Mouse (Mus musculus) frontal cortex, postnatal 25 days (tissue): Measurements from ENCODE around the gene Dennd4c.
"Not testable (repeated sequence)": the region's sequence is repeated elsewhere in the genome, so short reads cannot be mapped to it uniquely, and the experiment has no call there.

Experiments
- DNase-seq, 2 experiments: peaks; one replicate each; pipeline ENCODE4 v3.0.0; 2022; ENCODE audit warnings: low spot score in 2 of 2

Dennd4c gene

DNA sequence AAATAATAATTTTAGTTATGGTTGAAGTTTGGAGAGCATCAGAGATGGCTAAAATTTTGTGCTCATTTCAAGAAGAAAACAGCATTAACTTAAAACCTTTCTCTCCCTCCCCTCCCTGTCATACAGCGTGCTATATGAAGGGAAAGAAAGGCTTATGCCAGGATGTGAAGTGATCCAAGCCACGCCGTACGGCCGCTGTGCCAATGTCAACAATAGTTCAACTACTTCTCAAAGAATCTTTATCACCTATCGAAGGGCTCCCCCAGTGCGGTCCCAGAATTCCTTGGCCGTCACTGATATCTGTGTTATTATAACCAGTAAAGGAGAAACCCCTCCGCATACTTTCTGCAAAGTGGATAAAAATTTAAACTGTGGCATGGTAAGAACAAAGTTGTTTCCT is 29.2 kb downstream of the Dennd4c start:
- DNase-seq = no peak

DNA sequence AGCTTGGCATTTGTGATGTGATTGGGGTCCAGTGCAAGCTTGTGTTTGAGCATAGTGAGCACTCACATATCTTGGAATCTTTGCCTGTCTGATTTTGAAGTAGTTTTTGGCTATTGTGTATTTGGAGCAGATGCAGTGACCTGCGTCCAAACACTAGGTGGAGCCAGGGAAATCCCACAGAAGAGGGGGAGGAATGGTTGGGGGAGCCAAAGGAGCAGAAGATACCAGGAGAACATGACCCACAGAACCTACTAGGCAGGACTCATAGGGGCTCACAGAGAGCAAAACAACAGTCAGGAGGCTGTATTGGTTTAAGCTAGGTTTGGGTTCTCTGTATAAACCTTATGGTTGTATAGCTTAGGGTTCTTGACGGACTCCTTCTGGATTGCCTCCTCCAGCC is 62.2 kb downstream of the Dennd4c start:
- no peak for DNase-seq

DNA sequence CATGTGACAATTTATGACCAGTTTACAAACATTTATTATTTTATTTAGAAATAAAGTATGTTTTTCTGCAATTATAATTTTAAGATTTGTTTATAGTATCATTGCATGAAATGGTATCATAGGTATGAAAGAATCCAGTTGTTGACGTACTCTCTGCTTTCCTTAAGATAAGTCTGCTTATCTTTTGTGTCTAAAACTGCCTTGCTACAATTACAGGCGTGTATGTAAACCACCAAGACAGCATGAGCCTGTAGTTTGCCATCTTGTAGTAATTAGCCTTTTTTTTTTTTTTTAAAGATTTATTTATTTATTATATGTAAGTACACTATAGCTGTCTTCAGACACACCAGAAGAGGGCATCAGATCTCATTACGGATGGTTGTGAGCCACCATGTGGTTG is 66.5 kb downstream of the Dennd4c start:
- no peak for DNase-seq

DNA sequence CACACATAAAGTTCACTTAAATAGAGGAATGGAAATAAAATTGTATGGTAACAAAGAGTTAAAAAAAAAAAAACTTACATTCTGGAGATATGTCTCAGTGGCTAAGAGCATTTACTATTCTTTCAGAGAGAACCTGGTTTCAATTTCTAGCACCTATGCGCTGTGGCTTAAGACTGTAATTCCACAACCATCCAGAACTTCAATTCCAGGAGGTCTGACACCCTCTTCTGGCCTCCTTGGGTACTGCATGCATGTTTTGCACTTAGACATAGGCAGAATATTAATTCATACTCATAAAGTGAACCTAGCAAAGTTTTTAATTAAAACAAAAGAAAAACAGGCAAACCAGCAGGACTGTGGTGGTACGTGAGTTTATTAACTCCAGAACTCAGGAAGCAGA is 74.8 kb downstream of the Dennd4c start:
- DNase-seq = peak; percentile 32 to 46

DNA sequence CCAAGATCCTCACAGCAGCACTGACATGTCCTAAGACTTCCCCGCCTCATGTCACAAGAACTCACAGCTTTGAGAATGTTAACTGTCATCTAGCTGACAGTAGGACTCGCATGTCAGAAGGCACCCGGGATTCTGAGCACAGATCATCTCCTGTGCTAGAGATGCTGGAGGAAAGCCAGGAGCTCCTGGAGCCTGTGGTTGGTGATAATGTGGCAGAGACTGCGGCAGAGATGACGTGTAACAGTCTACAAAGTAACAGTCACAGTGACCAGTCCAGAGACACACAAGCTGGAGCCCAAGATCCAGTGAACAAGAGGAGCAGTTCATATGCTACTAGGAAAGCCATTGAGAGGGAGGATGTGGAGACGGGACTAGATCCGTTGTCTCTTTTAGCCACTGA is 76.8 kb downstream of the Dennd4c start:
- DNase-seq = no peak

DNA sequence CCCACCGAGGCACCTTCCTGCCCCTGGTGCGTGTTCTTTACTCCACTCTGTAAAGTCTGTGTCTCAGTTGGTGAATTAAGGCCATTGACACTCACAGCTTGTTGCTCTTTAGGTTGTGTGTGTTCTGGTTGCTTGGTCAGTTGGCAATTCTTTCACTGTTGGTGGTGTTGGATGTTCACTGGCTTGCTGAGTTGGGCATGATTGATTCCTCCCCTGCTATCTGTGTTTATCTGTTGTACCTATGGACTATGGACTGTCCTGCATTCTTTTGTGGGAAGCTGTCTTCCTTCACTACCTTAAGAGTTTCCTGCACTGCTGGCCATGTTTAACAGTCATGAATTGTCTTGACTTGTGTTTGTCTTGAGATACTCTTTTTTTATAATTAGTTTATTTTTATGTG is 83.5 kb downstream of the Dennd4c start:
- no peak for DNase-seq

DNA sequence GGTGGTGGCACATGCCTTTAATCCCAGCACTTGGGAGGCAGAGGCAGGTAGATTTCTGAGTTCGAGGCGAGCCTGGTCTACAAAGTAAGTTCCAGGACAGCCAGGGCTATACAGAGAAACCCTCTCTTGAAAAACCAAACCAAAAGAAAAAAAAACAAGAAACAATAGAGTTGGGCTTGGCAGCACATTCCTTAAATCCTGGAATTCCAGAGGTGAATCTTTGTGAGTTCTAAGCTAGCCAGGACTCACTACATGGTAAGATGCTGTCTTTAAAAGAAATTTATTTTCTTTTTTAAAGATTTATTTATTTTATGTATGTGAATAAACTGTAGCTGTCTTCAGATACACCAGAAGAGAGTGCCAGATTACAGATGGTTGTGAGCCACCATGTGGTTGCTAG is 92.8 kb downstream of the Dennd4c start:
- not testable (repeated sequence) for DNase-seq

DNA sequence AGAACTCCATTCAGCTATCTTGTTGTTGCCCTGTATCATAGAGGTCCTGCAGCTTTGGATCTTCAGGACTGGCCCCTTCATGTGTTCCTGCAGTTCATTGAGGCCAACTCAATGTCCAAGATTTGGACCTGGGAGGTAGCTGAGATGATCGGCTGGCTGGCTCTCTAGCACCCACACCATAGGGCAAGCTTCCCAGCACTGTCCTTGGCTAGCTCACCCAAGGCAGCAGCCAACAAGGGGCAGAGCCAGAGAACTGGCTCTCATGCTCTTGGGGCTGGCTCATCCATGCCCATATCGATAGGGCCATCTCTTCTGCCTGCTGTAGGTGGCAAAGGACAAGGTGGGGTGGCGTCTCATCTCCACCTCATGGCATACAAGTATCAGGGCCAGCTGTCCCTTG is 97.0 kb downstream of the Dennd4c start:
- no peak for DNase-seq

DNA sequence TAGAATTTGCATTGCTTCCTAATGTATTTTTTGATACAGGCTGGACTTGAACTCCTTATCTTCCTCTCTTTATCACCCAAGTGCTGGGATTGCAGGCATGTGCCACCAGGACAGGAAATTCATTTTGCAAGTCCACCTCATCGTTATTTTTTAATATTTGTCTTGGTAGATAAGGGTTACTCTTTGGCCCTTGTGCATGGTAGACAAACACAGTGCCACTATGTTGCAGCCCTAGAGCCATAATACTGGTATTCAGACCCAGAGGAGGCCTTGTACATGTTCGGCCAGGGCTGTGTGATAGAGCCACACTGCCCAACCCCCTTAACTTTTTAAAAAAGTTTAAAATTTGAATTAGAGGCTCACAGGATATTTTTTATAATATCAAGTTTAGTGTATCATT is 98.9 kb downstream of the Dennd4c start:
- no peak for DNase-seq

DNA sequence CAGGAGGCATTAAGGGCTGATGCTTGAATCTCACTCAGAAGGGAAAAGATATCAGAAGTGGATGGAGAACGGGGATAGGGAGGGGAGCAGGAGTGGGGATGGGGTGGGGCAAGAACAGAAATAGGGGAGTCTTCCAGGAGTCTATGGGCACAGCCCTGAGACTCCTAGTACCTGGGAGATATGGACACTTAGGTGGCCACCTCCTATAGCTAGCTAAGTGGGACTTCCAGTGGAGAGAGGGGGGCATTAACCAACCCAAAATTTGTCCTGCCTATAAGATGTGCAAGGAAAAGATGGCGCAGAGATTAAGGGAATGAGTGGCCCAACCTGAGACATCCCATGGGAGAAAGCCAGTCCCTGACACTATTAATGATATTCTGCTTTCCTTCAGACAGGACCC is 103.0 kb downstream of the Dennd4c start:
- DNase-seq = no peak

DNA sequence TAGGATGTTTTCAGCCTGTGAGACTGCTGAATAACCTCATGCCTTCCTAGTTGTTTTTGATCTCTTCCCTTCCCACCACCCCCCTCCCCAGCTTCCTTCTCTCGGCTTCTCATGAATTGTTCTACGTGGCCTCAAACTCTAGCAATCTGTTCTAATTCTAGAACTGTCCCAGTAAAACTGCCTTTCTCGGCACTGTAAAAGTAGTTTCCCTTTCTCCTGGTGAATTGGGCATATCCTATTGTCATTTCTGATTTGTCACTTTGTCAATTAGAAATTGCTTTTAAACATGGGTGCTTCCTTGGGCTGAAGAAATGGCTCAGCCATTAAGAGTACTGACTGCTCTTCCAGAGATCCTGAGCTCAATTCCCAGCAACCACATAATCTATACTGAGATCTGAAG is 103.7 kb downstream of the Dennd4c start:
- no peak for DNase-seq

DNA sequence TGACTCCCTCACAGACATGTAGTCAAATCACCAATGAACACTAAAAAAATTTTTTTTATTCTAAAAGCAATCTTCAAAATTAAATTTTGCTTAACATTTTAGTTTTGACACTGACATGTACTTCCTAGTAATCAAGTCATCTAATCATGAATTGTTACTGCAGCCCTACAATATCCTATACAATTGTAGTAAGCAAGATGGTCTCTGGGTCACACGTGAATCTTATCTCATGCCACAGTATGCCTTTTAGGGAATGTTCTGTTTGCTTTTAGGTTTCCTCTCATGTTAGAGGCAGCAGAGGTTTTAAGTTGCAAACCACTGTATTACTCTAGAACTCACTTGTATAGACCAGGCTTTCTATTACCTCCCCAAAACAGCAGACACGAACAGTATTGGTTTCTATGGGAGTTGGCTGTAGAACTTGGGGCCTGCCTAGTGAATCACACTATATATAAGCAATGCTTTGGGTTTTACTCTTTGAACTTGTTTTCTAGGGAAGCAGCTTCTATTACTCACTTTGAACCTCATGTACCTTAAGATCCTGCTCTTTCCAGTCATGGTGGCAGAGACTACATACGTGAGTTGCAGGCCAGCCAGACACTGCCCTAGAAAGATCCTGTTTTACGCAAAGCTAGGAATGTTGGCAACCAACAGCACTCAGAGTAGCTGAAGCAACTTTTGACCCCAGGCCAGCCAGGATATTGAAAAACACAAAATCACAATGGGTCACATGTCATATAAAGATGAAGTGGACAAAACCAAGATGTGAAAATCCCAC is 104.6 kb downstream of the Dennd4c start:
- DNase-seq = no peak

DNA sequence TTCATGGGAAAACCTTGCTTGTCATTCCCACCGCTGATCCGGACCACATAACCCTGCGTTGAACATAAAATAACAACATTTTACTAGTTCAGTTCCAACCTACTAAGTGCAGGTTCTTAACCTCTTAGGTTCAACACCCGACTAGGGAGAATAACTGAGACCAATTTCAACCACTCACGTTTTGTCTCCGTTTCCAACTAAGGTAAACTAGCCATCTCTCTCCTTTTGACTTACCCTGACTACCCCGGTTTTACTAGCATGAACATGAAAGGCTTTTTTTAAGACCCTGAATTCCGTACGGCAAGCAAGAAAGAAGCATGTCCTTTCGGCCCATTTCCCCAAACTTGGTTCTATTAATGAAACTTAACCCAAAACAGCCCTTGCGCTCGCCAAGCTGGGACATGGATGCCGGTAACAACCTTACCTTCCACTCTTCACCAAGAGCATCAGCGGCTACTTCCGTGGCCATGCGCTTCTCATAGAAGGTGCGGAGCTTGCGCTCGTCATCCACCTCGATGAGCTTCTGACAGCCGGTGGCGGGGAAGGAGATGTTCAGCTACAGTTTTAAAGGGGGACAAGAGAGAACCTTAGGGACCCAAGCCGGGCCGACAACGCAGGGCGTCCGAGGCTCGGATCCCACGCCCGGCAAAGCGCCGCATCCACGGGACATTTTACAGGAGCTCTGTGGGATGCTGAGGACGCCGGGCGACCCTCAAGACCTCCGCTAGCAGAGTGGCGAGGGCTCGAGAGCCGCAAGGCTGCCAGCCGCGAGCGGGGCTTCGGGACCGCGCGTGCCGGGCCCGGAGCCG is 108.2 kb downstream of the Dennd4c start:
- DNase-seq = no peak

DNA sequence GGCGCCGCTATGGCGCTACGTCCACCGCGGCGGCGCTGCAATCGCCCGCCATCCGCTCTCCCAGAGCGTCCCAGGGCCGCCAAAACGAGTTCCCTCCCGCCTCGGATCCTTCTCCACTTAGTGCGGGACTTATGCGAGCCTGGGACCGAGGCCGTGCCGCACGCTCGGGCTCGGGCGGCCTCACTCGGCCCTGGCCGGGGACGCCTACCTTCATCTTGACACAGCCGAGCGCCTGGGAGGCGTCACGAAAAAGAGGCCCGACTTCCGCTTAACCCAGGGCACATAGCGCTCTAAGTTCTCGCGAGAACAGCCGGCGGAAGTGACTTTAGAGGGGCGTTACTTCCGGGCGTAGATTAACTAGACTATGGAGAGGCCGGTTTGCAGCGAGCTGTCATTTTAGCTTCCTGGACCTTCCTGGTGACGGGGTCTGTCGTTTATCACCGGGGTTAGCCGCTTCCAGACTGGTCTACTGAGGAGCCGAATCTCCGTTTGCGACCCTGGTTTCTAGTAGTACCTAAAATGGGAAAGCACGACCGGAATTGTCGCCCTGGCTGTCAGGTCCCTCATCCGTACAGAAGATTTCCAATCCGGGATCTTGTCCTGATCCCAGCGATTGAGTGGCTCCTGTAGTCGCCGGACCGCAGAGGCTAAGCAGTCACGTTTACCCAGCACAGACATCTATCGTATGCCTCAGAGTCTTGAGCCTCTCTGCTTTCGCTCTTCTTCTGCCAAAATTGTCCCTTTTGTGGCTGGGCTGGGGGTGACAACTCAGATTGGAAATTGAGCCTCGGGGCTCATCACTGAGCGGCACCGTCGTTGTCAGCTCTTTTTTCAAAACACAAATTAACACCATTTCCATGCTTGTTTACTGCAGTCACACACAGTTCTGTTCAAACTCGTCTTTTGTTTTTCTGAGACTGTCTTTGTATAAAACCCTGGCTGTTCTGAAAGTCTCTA is 109.0 kb downstream of the Dennd4c start, which contains the start of gene Rps6:
Rps6 (minus strand) TSS at position 300 of the 957 bp plus-strand sequence.
- peak; percentile 94 to 96 for DNase-seq

DNA sequence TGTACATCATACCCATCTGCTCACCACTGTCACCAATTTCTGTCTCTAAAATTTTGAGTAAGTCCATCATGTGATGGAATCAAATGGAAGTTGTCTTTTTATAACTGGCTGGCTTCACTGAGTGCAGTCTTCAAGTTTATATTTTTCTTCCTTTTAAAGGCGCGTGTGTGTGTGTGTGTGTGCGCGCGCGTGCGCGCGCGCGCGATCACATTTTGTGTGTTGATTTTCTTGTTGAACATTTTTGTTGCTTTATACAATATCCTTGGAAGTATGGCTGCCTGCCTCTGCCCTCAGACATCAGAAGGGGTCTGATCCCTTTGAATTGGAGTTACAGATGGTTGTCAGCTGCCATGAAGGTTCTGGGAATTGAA is 109.7 kb downstream of the Dennd4c start:
- no peak for DNase-seq

DNA sequence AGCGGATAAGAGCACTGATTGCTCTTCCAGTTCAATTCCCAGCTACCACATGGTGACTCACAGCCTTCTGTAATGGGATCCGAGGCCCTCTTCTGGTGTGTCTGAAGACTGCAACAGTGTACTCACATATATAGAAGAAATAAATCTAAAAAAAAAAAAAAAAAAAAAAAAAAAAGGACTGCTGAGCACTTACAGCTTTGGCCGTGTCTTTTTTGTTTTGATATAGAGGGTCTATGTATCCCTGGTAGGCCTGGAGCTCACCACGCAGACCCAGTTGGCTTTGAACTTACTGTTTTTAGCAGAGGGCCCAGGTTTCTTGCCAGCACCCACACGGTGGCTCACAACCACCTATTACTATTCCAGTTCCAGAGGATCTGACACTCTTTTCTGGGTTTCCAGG is 115.7 kb downstream of the Dennd4c start:
- DNase-seq = no peak

DNA sequence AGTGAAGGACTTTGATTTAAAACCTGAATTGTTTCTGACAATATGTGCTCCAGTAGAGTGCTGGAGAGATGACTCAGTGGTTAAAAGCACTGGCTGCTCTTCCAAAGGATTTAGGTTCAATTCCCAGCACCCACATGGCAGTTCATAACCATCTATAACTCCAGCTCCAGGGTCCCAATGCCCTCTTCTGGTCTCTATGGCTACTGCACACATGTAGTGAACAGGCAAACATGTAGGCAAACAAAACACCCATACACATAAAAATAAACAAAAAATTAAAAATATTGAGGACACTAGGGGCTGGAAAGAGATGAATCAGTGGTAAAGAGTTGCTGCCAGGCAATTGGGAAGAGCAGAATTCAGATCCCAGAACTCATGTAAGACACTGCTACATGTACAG is 123.6 kb downstream of the Dennd4c start:
- DNase-seq = no peak

DNA sequence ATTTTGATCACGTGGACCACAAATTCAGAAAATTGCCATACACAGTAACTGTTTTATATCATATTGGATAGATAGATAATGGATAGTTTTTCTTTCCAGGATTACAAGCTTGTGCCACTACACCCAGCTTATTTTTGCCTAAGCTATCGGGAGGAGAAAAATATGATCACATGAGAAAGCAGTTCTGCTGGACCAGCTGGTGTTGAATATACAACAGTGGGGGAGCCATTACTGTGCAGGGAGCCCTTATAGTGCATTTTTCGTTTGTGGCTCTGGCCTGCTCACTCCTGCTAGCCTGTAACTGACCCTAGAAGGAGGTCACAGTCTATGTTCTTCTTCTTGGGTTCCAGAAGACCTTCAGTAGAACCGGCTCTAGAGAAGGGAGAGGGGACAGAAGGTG is 124.7 kb downstream of the Dennd4c start:
- no peak for DNase-seq

DNA sequence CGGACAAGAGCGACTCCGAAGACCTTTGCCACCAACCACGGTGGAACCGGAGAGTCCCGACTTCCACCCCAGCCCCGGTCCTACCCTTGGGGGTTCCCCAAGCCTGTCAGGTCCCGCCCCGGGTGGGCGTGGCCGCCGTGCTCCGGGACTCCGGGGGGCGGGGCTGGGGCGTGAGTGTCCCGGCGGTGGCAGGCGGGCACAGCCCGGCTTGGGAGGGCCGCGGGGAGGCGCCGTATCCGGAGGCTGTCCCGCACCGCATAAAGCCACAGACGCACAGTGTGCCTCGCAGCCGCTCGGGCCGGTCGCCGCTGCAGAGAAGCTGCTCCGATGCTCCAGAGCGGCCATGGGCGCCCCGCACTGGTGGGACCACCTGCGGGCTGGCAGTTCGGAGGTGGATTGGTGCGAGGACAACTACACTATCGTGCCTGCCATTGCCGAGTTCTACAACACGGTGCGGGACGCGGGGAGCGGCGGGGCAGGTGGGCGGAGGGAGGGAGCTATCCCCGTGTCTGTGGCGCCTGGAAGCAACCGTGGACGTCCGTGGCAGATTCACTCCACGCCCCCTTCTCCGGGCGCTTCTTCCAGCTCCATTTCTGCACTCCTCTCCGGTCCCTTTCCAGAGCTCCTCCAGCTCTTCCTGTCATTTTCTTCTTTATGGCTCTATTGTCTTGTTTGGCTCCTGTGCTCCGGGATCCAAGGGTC is 125.9 kb downstream of the Dennd4c start, which contains the start of gene Acer2:
Acer2 (plus strand) TSS at position 251 of the 702 bp plus-strand sequence.
- peak; percentile 55 to 57 for DNase-seq

DNA sequence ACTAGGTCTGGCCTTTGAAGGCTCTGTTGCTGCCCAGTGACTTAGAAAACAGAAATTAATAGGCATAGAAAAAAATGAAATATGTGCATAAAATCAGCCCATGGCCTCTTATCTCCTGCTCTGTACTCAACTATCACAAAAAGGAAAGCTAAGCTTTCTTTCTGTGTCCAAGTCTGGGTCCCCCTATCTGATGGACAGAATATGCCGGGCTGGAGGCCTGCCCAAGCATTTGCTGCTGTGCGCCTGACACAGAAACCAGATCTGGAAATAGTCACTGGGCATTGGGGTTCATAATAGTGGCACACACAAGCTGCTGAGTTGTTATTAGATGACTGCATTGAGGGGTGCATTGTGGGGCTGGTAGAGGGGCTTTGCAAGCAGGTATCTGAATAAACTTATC is 131.1 kb downstream of the Dennd4c start:
- DNase-seq = no peak

DNA sequence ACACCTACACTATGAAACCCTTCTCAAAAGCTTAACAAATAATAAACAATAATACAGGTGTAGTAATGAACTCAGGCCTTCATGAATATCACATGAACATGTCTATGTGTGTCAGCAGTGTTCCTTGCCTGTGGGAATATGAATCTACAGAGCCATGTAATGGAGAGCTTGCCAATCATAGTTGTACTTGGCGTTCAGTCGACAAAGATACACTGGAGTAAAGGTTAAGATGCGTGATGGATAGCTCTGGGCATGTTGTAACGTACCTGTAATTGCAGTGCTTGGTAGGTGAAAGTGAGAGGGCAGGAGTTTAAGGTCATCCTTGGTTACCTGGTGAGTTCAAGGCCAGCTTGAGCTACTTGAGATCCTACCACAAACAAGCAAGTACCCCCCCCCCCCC is 132.8 kb downstream of the Dennd4c start:
- no peak for DNase-seq
